Comparison of ENCODE assay signal across 9 mouse cellular contexts in the genomic region with DNA sequence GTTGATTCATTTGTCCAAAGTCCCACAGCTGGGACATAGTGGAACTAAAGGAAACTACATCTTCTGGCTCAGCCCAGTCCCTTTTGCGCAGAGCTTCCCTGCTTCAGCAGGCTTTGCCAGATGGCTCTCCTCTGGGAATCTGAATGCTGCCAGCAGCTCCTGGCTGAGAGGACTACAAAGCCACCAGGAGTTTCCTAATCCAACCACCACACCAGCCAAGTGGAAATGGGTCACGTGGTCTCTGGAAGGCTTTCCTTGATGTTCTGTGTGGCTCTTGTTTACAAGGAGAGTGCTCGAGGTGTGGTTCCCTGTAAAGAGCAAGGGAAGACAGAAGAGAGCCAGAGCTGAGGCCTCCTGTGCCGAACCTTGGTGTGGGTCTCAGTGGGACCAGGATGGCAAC. TPM values are rescaled to one million over a fixed set of nuclear protein-coding genes. Genes with fewer than 3 reads are reported as not detected.
A peak's percentile ranks its signal among the peaks of the same experiment; 100 is the strongest.
DNase-seq lines count a peak whose midpoint lies in the region; ATAC-seq lines count a peak whose summit lies in the region.
"Had no signal": no experiment of that assay in that cellular context is flagged by ENCODE, and none has a peak within 500 bp of the region (broad histone marks: within the 10 kb centered on the region; RNA-seq: fewer than 3 reads in every experiment).

No protein-coding gene starts in this region.

- H3K4me2 ChIP-seq in forebrain, embryonic 13.5 days, result no peak overlapping the region
- no peak overlapping the region for H3K4me2 ChIP-seq in forebrain, embryonic 11.5 days (ENCODE audit: low read depth, low read length, severe bottlenecking)

- no peak overlapping the region for H3K4me3 ChIP-seq in forebrain, embryonic 13.5 days
- no peak overlapping the region for H3K4me3 ChIP-seq in forebrain, embryonic 11.5 days (ENCODE audit: low read depth, low read length)

- H3K9me3 ChIP-seq in forebrain, embryonic 13.5 days (replicated peaks), result no peaks in the 10 kb centered on the region
- H3K9me3 ChIP-seq in forebrain, embryonic 11.5 days (ENCODE audit: control insufficient read depth, low read length), result no peaks in the 10 kb centered on the region

- intact Hi-C loops in heart, postnatal 25 days (cut with DNase I), result no loop called here
- intact Hi-C loops in left cerebral cortex, postnatal 25 days (cut with DNase I), result no loop called here

- no peak overlapping the region for H3K9ac ChIP-seq in forebrain, embryonic 13.5 days
- H3K9ac ChIP-seq in forebrain, embryonic 11.5 days (ENCODE audit: low read length), result no peak overlapping the region

- no peak for DNase-seq in forebrain, embryonic 11.5 days (ENCODE audit: low spot score)
- DNase-seq in MN1 (ENCODE audit: low spot score), result peak; percentile 91
- peak; percentile 62 for DNase-seq in fat pad, adult 2 months (ENCODE audit: extremely low read depth, low read depth, low spot score)
- peak; percentile 87 for DNase-seq in heart, postnatal 25 days (ENCODE audit: low spot score)
- peak; percentile 42 to 75 for DNase-seq in left cerebral cortex, postnatal 25 days (ENCODE audit: low spot score in 2 of 2)
- DNase-seq in skeletal muscle tissue, adult 2 months (ENCODE audit: low read depth, low spot score), result peak; percentile 93
- DNase-seq in thymus, postnatal 10 days (ENCODE audit: low spot score in 2 of 2), result no peak

- H3K36me3 ChIP-seq in forebrain, embryonic 13.5 days (ENCODE audit: poor library complexity, severe bottlenecking), result no peaks in the 10 kb centered on the region
- H3K36me3 ChIP-seq in forebrain, embryonic 11.5 days (ENCODE audit: control insufficient read depth, insufficient read depth, low read length), result no peaks in the 10 kb centered on the region

- peak; percentile 66 for ATAC-seq in forebrain, embryonic 13.5 days
- ATAC-seq in forebrain, embryonic 11.5 days (replicated peaks; ENCODE audit: low FRiP score), result no peak

- H3K4me1 ChIP-seq in forebrain, embryonic 13.5 days, result no peaks in the 10 kb centered on the region
- no peaks in the 10 kb centered on the region for H3K4me1 ChIP-seq in forebrain, embryonic 11.5 days (replicated peaks; ENCODE audit: control insufficient read depth, insufficient read depth, low read length)

- H3K27ac ChIP-seq in forebrain, embryonic 13.5 days, result no peak overlapping the region
- no peak overlapping the region for H3K27ac ChIP-seq in forebrain, embryonic 11.5 days (ENCODE audit: low read depth, low read length)

- no peaks in the 10 kb centered on the region for H3K27me3 ChIP-seq in forebrain, embryonic 13.5 days
- H3K27me3 ChIP-seq in forebrain, embryonic 11.5 days (ENCODE audit: control insufficient read depth, insufficient read depth, low read length), result no peaks in the 10 kb centered on the region

- WGBS in forebrain, embryonic 13.5 days, result 40% methylated on average over 4 of the region's 4 CpGs
- WGBS in forebrain, embryonic 11.5 days, result 36% methylated on average over 4 of the region's 4 CpGs

RNA-seq across cellular contexts. Expression of a gene that starts 4.8 kb away (rescaled TPM):
- not detected in 2 replicates for polyA plus RNA-seq in forebrain, embryonic 13.5 days (2015; fragmentation: Nextera tagmentation; extraction: Ambion mirVana)
- not detected in 2 replicates for polyA plus RNA-seq in forebrain, embryonic 11.5 days (2014; fragmentation: Nextera tagmentation; extraction: Ambion mirVana)
- total RNA-seq in heart, postnatal 25 days (2021), result 1 to 10 TPM; 2.3 TPM
- total RNA-seq in left cerebral cortex, postnatal 25 days (2021), result 1 to 10 TPM; 5.4 to 7.3 TPM

RNA-seq across cellular contexts. Expression of a gene that starts 14.3 kb away (rescaled TPM):
- polyA plus RNA-seq in forebrain, embryonic 13.5 days (2015; fragmentation: Nextera tagmentation; extraction: Ambion mirVana), result not detected in 2 replicates
- polyA plus RNA-seq in forebrain, embryonic 11.5 days (2014; fragmentation: Nextera tagmentation; extraction: Ambion mirVana), result not detected in 2 replicates
- total RNA-seq in heart, postnatal 25 days (2021), result not detected
- not detected for total RNA-seq in left cerebral cortex, postnatal 25 days (2021)
- total RNA-seq: left cerebral cortex, adult 8-10 months had no signal

Comparison
In these comparisons a context has a peak if more than half of its experiments do, and no peak if none do; other contexts are left out.
1. DNase-seq: peak in MN1 (single experiment), fat pad, adult 2 months (single experiment), heart, postnatal 25 days (single experiment), left cerebral cortex, postnatal 25 days (2 of 2) and skeletal muscle tissue, adult 2 months (single experiment); none in forebrain, embryonic 11.5 days (single experiment) and thymus, postnatal 10 days (0 of 2).